Mouse (Mus musculus): ENCODE measurements around the gene Alad. TPM values are rescaled to one million over a fixed set of nuclear protein-coding genes. Genes with fewer than 3 reads are reported as not detected.
"Not testable (repeated sequence)": the region's sequence is repeated elsewhere in the genome, so short reads cannot be mapped to it uniquely, and the experiment has no call there.

Alad gene
- polyA plus RNA-seq, 1 experiment, result 9.2 TPM

DNA sequence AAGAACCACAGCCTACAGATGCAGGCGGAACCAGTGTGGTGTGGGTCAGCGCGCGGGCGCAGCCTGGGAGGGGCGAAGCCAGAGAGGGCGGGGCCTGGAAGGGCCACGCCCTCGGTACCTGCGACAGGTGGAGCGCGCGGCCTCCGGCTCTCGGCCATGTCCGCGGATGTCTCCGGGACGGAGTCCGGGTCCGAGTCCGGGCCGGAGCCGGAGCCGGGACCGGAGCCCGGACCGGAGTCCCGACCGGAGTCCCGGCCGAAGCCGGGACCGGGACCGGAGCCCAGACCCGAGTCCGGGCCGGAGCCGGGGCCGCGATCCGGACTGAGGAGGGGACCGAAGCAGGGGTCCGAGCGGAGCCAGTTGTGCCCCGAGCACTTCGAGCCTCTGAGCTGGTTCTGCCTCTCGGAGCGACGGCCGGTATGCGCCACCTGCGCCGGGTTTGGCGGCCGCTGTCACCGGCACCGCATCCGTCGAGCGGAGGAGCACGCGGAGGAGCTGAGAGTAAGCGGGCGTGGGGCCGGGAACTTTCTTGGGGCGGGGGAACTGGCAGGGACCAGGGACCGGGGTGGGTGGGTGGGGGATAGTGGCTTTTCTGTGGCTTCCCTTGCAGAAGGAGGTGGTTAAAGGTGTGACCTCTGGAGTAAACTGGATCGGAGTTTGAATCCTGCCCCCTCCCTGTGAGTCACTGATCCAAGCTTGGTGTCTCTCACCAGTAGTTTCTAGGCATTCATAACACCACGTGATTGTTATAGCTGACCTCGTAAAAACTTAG is 39.6 kb downstream of the Alad start, which contains the start of gene Bspry:
Gene Bspry, plus strand, starts transcription at position 117 of the 772 bp plus-strand sequence.
- Histone ChIP-seq H3K4me1 (ENCODE audit: control insufficient read depth, insufficient read depth, low read length) (peaks cover 21% of the 10 kb centered on the region), H3K27ac (ENCODE audit: insufficient read depth, low read depth, low read length) (no peak within 1 kb of the TSS), H3K4me3 (ENCODE audit: insufficient read depth, low read length) (peak within 1 kb of the TSS; percentile 47)
- TF ChIP-seq POLR2A (IDR thresholded peaks at IDR 0.05; ENCODE audit: borderline replicate concordance, low read depth, low read length) (no peak), CTCF (IDR thresholded peaks at IDR 0.05; ENCODE audit: low read depth, low read length) (no peak)

DNA sequence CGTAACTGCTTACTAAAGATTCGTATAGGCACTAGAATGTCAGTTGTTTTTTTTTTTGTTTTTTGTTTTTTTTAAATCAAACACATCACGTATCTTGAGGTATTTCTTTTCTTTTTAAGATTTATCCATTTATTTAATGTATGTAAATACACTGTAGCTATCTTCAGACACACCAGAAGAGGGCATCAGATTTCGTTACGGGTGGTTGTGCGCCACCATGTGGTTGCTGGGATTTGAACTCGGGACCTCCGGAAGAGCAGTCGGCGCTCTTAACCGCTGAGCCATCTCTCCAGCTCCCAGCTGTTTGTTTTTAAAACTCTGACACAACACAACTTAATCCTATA is 40.2 kb downstream of the Alad start:
- H3K4me1 ChIP-seq (ENCODE audit: control insufficient read depth, insufficient read depth, low read length), result peaks cover 16% of the 10 kb centered on the region
- not testable (repeated sequence) for H3K27ac ChIP-seq (ENCODE audit: insufficient read depth, low read depth, low read length)

DNA sequence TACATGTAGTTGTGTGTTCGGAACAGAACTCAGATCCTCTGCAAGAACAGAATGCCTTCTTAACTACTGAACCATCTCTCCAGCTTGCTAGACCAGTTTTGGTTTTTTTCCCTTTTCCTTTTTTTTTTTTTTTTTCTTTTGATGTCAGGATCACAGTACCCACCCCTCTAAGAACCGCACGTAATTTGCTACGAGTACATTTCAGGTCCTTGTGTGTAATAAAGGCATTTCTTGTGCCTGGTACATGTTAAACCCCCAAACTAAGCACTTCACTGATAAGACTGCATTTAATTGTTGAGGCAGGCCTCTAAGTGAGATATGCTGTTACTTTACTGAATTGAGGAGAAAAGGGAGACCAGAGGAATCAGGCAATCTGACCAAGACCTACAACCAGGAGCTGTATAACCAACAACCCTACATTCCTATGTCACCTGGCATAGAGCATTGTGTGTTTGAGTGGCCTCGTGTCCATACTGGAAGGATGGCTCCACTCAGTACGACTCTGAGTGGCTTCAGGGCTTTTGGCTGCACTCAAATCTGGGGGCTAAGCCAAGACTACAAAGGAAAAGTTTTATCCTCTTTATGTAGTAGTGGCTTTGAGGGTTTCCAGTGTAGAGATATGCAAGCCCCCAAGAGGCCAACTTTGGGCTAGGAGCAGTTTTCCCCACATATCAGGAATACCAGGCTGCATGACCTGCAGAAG is 42.0 kb downstream of the Alad start:
- no peak for TF ChIP-seq POLR2A (IDR thresholded peaks at IDR 0.05; ENCODE audit: borderline replicate concordance, low read depth, low read length)
- TF ChIP-seq CTCF (IDR thresholded peaks at IDR 0.05; ENCODE audit: low read depth, low read length), result no peak
- H3K4me1 ChIP-seq (ENCODE audit: control insufficient read depth, insufficient read depth, low read length), result peaks cover 12% of the 10 kb centered on the region
- H3K27ac ChIP-seq (ENCODE audit: insufficient read depth, low read depth, low read length), result no peak overlapping the region
- no peak overlapping the region for H3K4me3 ChIP-seq (ENCODE audit: insufficient read depth, low read length)

More for the DNA sequence above, 40.2 kb downstream of the Alad start:
- peak overlapping the region; percentile 47 for H3K4me3 ChIP-seq (ENCODE audit: insufficient read depth, low read length)
- TF ChIP-seq CTCF (IDR thresholded peaks at IDR 0.05; ENCODE audit: low read depth, low read length), result peak; percentile 49; the same call in 1 of the 2 replicates

DNA sequence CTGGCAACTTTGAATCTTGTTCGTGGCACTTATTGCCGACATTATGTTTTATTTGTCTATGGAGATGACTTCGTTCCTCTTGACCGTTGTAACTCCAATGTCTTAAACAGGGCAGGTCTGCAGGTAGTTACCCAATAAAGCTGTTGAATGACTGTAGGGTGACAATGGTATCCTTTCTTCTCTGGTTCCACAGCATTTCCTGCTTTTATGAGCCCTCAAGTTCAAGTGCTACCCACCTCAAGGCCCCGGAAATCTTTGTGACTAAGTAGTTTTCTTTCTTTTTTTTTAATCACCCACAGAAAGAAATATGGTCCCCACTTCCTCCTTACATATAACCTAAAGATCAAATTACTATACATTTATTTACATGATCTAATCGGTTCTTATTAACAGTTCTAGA is 43.9 kb downstream of the Alad start:
- no peak overlapping the region for H3K4me3 ChIP-seq (ENCODE audit: insufficient read depth, low read length)
- H3K4me1 ChIP-seq (ENCODE audit: control insufficient read depth, insufficient read depth, low read length), result peaks cover 11% of the 10 kb centered on the region
- no peak overlapping the region for H3K27ac ChIP-seq (ENCODE audit: insufficient read depth, low read depth, low read length)
- TF ChIP-seq POLR2A (IDR thresholded peaks at IDR 0.05; ENCODE audit: borderline replicate concordance, low read depth, low read length), result no peak
- no peak for TF ChIP-seq CTCF (IDR thresholded peaks at IDR 0.05; ENCODE audit: low read depth, low read length)

DNA sequence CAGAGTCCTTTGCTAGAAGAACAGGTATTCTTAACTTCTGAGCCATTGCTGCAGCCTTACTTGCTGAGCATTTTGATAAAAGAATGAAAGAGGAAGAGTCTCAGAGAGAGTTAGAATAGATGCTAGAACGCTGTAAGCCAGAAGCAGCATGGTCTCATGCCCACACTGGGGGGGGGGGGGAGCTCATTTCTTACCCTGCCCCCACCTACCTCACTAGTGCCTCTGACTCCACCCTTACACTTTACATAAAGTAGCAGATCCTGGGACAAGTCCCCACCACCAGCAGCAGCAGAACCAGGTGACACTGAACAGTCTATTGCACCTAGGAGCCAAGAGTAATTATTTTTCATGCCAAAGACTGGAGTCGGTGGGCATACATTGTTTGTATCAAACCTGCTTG is 44.6 kb downstream of the Alad start:
- Histone ChIP-seq H3K27ac (ENCODE audit: insufficient read depth, low read depth, low read length) (no peak overlapping the region), H3K4me1 (ENCODE audit: control insufficient read depth, insufficient read depth, low read length) (peaks cover 7% of the 10 kb centered on the region), H3K4me3 (ENCODE audit: insufficient read depth, low read length) (no peak overlapping the region)
- TF ChIP-seq POLR2A (IDR thresholded peaks at IDR 0.05; ENCODE audit: borderline replicate concordance, low read depth, low read length) (no peak), CTCF (IDR thresholded peaks at IDR 0.05; ENCODE audit: low read depth, low read length) (no peak)

DNA sequence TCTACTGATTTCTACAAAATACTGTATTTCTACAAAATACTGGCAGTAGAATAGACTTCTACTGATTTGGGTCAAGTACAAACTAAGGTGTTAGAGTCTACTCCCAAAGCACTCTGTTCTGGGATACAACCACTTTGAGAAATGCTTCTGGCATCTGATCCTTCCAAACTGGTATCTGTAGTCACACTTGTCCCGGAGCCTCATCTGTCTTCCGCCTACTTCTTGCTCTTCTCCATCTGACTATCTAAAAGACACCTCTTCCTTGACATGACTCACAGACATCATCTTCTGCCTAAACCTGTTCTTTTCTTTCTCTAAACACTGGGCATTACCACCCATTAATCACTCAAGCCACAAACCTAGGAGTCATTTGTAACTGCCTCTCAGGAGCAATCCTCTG is 47.6 kb downstream of the Alad start:
- Histone ChIP-seq H3K4me3 (ENCODE audit: insufficient read depth, low read length) (no peak overlapping the region), H3K27ac (ENCODE audit: insufficient read depth, low read depth, low read length) (no peak overlapping the region), H3K4me1 (ENCODE audit: control insufficient read depth, insufficient read depth, low read length) (peaks cover 3% of the 10 kb centered on the region)
- TF ChIP-seq CTCF (IDR thresholded peaks at IDR 0.05; ENCODE audit: low read depth, low read length) (no peak), POLR2A (IDR thresholded peaks at IDR 0.05; ENCODE audit: borderline replicate concordance, low read depth, low read length) (no peak)

DNA sequence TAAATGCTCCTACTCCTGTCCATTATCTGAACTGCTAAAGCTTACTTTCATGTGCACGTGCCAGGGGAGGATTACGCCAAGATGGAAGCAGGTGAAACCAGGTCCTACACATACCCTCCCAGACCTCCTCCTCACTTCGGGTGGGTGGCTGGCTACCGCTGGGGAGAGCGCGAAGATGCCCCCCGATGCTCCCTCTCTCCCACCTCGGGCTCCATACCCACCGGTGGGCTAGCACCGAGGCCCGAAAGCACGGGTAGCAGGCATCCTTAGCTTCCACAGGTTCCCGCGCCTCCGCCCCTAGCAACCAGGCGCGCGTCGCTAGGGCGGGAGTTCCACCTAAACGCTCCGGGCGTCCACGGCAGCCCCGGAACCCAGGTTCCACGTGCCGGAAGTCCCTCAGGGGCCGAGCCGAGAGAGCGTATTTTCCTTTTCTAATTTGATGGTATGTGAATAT is 49.1 kb downstream of the Alad start, which contains the start of gene Wdr31:
Gene Wdr31, minus strand, starts transcription at position 299 of the 454 bp plus-strand sequence.
- TF ChIP-seq CTCF (IDR thresholded peaks at IDR 0.05; ENCODE audit: low read depth, low read length) (no peak), POLR2A (IDR thresholded peaks at IDR 0.05; ENCODE audit: borderline replicate concordance, low read depth, low read length) (no peak)
- no peaks in the 10 kb centered on the region; the same call in 1 of the 2 replicates for H3K4me1 ChIP-seq (ENCODE audit: control insufficient read depth, insufficient read depth, low read length)
- no peak within 1 kb of the TSS for H3K27ac ChIP-seq (ENCODE audit: insufficient read depth, low read depth, low read length)
- H3K4me3 ChIP-seq (ENCODE audit: insufficient read depth, low read length), result peak within 1 kb of the TSS; percentile 74

DNA sequence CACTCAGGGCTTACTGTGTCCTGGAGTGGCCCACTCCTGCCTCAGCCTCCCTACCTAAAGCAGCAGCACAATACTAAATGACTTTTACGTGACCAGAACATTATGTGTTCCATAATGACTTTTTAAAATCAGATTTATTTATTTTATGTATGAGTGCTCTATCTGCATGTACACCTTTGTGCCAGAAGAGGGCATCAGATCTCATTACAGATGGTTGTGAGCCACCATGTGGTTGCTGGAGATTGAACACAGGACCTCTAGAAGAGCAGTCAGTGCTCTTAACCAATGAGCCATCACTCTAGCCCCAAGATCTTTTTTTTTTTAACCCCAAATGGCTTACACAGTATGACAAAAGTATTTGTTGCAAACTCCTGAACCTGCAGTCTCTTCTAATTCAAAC is 51.6 kb downstream of the Alad start:
- no peak overlapping the region for H3K4me3 ChIP-seq (ENCODE audit: insufficient read depth, low read length)
- H3K4me1 ChIP-seq (ENCODE audit: control insufficient read depth, insufficient read depth, low read length), result no peaks in the 10 kb centered on the region
- H3K27ac ChIP-seq (ENCODE audit: insufficient read depth, low read depth, low read length), result no peak overlapping the region
- TF ChIP-seq POLR2A (IDR thresholded peaks at IDR 0.05; ENCODE audit: borderline replicate concordance, low read depth, low read length), result no peak

DNA sequence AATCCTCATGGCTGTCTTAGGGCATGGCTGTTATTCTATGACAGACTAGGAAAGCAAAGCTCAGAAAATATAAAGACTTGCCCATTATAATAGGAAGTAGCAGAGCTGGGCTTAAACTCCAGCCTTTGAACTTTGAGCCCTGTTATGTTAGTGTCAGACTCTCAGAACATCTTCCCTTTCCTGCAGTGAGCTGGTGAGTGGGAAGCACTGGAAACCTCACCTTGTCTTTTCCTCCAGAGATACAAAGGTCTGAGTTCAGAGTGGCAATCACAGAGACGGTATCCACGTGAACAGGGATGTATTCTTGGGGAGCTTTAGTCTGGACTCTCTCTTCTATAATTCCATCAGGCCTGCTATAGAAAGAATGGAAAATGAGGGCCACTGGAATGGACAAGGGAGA is 56.6 kb downstream of the Alad start:
- no peak overlapping the region for H3K4me3 ChIP-seq (ENCODE audit: insufficient read depth, low read length)
- H3K27ac ChIP-seq (ENCODE audit: insufficient read depth, low read depth, low read length), result no peak overlapping the region
- no peak for TF ChIP-seq CTCF (IDR thresholded peaks at IDR 0.05; ENCODE audit: low read depth, low read length)
- no peak for TF ChIP-seq POLR2A (IDR thresholded peaks at IDR 0.05; ENCODE audit: borderline replicate concordance, low read depth, low read length)
- H3K4me1 ChIP-seq (ENCODE audit: control insufficient read depth, insufficient read depth, low read length), result no peaks in the 10 kb centered on the region

DNA sequence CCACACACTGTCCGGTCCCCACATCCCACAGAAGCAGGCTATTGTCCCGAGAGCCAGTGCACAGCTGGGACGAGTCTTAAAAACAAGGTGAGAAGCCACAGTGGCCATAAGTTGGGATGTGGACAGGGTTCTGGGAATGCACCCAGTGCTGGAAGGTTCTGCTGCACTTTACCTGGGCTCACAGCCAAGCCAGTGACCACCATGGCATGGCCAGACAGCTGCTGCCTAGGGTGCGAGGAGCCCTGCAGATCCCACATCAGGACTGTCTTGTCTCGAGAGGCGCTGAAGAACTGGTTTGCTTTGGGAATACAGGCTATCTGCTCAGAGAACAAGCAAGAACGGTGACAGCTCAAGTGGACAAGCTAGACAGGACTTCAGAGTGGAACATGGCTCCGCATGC is 59.4 kb downstream of the Alad start:
- TF ChIP-seq CTCF (IDR thresholded peaks at IDR 0.05; ENCODE audit: low read depth, low read length), result no peak
- TF ChIP-seq POLR2A (IDR thresholded peaks at IDR 0.05; ENCODE audit: borderline replicate concordance, low read depth, low read length), result no peak
- H3K4me1 ChIP-seq (ENCODE audit: control insufficient read depth, insufficient read depth, low read length), result no peaks in the 10 kb centered on the region
- no peak overlapping the region for H3K27ac ChIP-seq (ENCODE audit: insufficient read depth, low read depth, low read length)
- H3K4me3 ChIP-seq (ENCODE audit: insufficient read depth, low read length), result no peak overlapping the region

Other genes starting within 250 kb of the Alad start
- gene Fkbp15, start 159.4 kb downstream of the Alad start, polyA plus RNA-seq (2012; ENCODE audit: insufficient read depth, insufficient read length, missing spikeins), result 92.2 and 95.1 TPM in 2 replicates
- 64.1 and 71.0 TPM in 2 replicates for gene Slc31a1, start 159.2 kb downstream of the Alad start, polyA plus RNA-seq (2012; ENCODE audit: insufficient read depth, insufficient read length, missing spikeins)
- 54.8 and 71.2 TPM in 2 replicates for gene Cdc26, start 111.3 kb downstream of the Alad start, polyA plus RNA-seq (2012; ENCODE audit: insufficient read depth, insufficient read length, missing spikeins)
- gene Prpf4, start 111.1 kb downstream of the Alad start, polyA plus RNA-seq (2012; ENCODE audit: insufficient read depth, insufficient read length, missing spikeins), result 10.1 and 10.9 TPM in 2 replicates
- not detected in 2 replicates for gene Rnf183, start 84.7 kb downstream of the Alad start, polyA plus RNA-seq (2012; ENCODE audit: insufficient read depth, insufficient read length, missing spikeins)
- 0.94 TPM in 1 of 2 replicates, not detected in the other for gene Wdr31, start 49.0 kb downstream of the Alad start, polyA plus RNA-seq (2012; ENCODE audit: insufficient read depth, insufficient read length, missing spikeins)
- 0.55 TPM in 1 of 2 replicates, not detected in the other for gene Bspry, start 39.9 kb downstream of the Alad start, polyA plus RNA-seq (2012; ENCODE audit: insufficient read depth, insufficient read length, missing spikeins)
- 0.46 and 2.2 TPM in 2 replicates for gene Hdhd3, start 16.5 kb downstream of the Alad start, polyA plus RNA-seq (2012; ENCODE audit: insufficient read depth, insufficient read length, missing spikeins)
- 32.2 and 33.8 TPM in 2 replicates for gene Pole3, start 5.2 kb upstream of the Alad start, polyA plus RNA-seq (2012; ENCODE audit: insufficient read depth, insufficient read length, missing spikeins)
- 0.60 TPM in 1 of 2 replicates, not detected in the other for gene 4933430I17Rik, start 5.5 kb upstream of the Alad start, polyA plus RNA-seq (2012; ENCODE audit: insufficient read depth, insufficient read length, missing spikeins)
- gene Rgs3, start 39.9 kb upstream of the Alad start, polyA plus RNA-seq (2012; ENCODE audit: insufficient read depth, insufficient read length, missing spikeins), result 17.2 and 19.7 TPM in 2 replicates

Data from bone marrow macrophage, adult 2 months (primary cell).